Mouse (Mus musculus) pancreas, adult 10 weeks (tissue): ENCODE measurements around the gene Fer. TPM values are rescaled to one million over a fixed set of nuclear protein-coding genes. Genes with fewer than 3 reads are reported as not detected.

Experiments
- polyA plus RNA-seq: library from polyadenylated mRNA; stranded (reverse); fragments of 350-450 nt; fragmentation: Illumina TruSeq; extraction: RNeasy Lipid Tissue Mini Kit (QIAGEN cat#74804); gene quantifications from one replicate; pipeline ENCODE4 v1.2.3, GENCODE M21; 2015; ENCODE audit warnings: low read depth, low replicate concordance; ENCODE audit not compliant: insufficient read depth

The Fer gene
- 3.2 TPM for polyA plus RNA-seq

GRCm38 (mm10) chr17:63863012-63863630 is at the start of gene Fer:
Gene Fer (plus strand): TSS chr17:63863062.

GRCm38 (mm10) chr17:63863647-63864149 is 836 bp downstream of the Fer start, which contains the start of gene A930002H24Rik:
Gene A930002H24Rik (minus strand): TSS chr17:63863791.

Other genes with a start within 250 kb of the Fer start
- not detected for gene A930002H24Rik, start 729 bp downstream of the Fer start, polyA plus RNA-seq